18 mouse cellular contexts compared by ENCODE assay signal in genomic region chr19:17860351-17861014, GRCm38 (mm10). TPM values are rescaled to one million over a fixed set of nuclear protein-coding genes. Genes with fewer than 3 reads are reported as not detected.
DNase-seq lines count a peak whose midpoint lies in the region; ATAC-seq and TF ChIP-seq lines count a peak whose summit lies in the region.
"Had no signal": no experiment of that assay in that cellular context is flagged by ENCODE, and none has a peak within 500 bp of the region (broad histone marks: within the 10 kb centered on the region; RNA-seq: fewer than 3 reads in every experiment).

No protein-coding gene starts in this region.

- ATAC-seq in hindbrain, postnatal 0 days = no peak
- ATAC-seq in hindbrain, embryonic 11.5 days (ENCODE audit: low FRiP score) = no peak
- peak; percentile 35; the same call in 1 of the 2 replicates for ATAC-seq in lung, embryonic 14.5 days (ENCODE audit: insufficient read depth)
- no peak for ATAC-seq in midbrain, embryonic 14.5 days (ENCODE audit: low FRiP score, low TSS enrichment)
- no peak for ATAC-seq in midbrain, embryonic 11.5 days (ENCODE audit: low FRiP score)
- ATAC-seq: hindbrain, embryonic 16.5 days had no signal

- no peak overlapping the region for H3K4me3 ChIP-seq in hindbrain, postnatal 0 days (ENCODE audit: low read length)
- no peak overlapping the region for H3K4me3 ChIP-seq in hindbrain, embryonic 11.5 days (ENCODE audit: low read depth, low read length)
- no peak overlapping the region for H3K4me3 ChIP-seq in lung, embryonic 14.5 days (ENCODE audit: low read depth, low read length)
- no peak overlapping the region for H3K4me3 ChIP-seq in midbrain, embryonic 14.5 days (replicated peaks; ENCODE audit: low read depth, low read length)
- no peak overlapping the region for H3K4me3 ChIP-seq in midbrain, embryonic 11.5 days (ENCODE audit: low read depth, low read length)
- H3K4me3 ChIP-seq: forebrain, embryonic 12.5 days; heart, embryonic 13.5 days; hindbrain, embryonic 12.5 days had no signal

- H3K9me3 ChIP-seq in hindbrain, postnatal 0 days (ENCODE audit: low read length) = no peaks in the 10 kb centered on the region
- H3K9me3 ChIP-seq in hindbrain, embryonic 11.5 days (ENCODE audit: control insufficient read depth, low read length) = no peaks in the 10 kb centered on the region
- H3K9me3 ChIP-seq in lung, embryonic 14.5 days (ENCODE audit: low read depth, low read length) = no peaks in the 10 kb centered on the region
- H3K9me3 ChIP-seq in midbrain, embryonic 14.5 days (ENCODE audit: control insufficient read depth, low read length) = no peaks in the 10 kb centered on the region
- H3K9me3 ChIP-seq in midbrain, embryonic 11.5 days (ENCODE audit: control insufficient read depth, low read length) = no peaks in the 10 kb centered on the region
- H3K9me3 ChIP-seq: forebrain, embryonic 12.5 days; hindbrain, embryonic 12.5 days had no signal

- no peaks in the 10 kb centered on the region for H3K27me3 ChIP-seq in hindbrain, postnatal 0 days (ENCODE audit: insufficient read depth, low read length)
- no peaks in the 10 kb centered on the region for H3K27me3 ChIP-seq in hindbrain, embryonic 11.5 days (ENCODE audit: control insufficient read depth, insufficient read depth, low read length)
- no peaks in the 10 kb centered on the region for H3K27me3 ChIP-seq in lung, embryonic 14.5 days (ENCODE audit: insufficient read depth, low read length)
- H3K27me3 ChIP-seq in midbrain, embryonic 14.5 days (ENCODE audit: control insufficient read depth, insufficient read depth, low read length) = no peaks in the 10 kb centered on the region
- H3K27me3 ChIP-seq in midbrain, embryonic 11.5 days (ENCODE audit: control insufficient read depth, insufficient read depth, low read length) = no peaks in the 10 kb centered on the region
- H3K27me3 ChIP-seq: forebrain, embryonic 12.5 days; heart, embryonic 13.5 days; hindbrain, embryonic 12.5 days had no signal

- no peaks in the 10 kb centered on the region for H3K4me1 ChIP-seq in hindbrain, postnatal 0 days (ENCODE audit: insufficient read depth, low read length)
- no peaks in the 10 kb centered on the region for H3K4me1 ChIP-seq in hindbrain, embryonic 11.5 days (replicated peaks; ENCODE audit: control insufficient read depth, insufficient read depth, low read length)
- peaks cover 5% of the 10 kb centered on the region; the same call in 1 of the 2 replicates for H3K4me1 ChIP-seq in lung, embryonic 14.5 days (ENCODE audit: insufficient read depth)
- 0 out of 2 replicates have a peak, but pooled peaks cover 2% of the 10 kb centered on the region for H3K4me1 ChIP-seq in midbrain, embryonic 14.5 days (ENCODE audit: control insufficient read depth, insufficient read depth, low read length)
- no peaks in the 10 kb centered on the region for H3K4me1 ChIP-seq in midbrain, embryonic 11.5 days (ENCODE audit: control insufficient read depth, insufficient read depth, low read length)
- H3K4me1 ChIP-seq: forebrain, embryonic 12.5 days; hindbrain, embryonic 12.5 days had no signal

- TF ChIP-seq CTCF in hindbrain, postnatal 0 days (IDR thresholded peaks at IDR 0.05; ENCODE audit: low read depth) = no peak
- no peak for TF ChIP-seq CTCF in lung, embryonic 14.5 days (IDR thresholded peaks at IDR 0.05; ENCODE audit: low read depth)

- no peak overlapping the region for H3K27ac ChIP-seq in hindbrain, postnatal 0 days
- no peak overlapping the region for H3K27ac ChIP-seq in hindbrain, embryonic 11.5 days (ENCODE audit: low read depth, low read length)
- H3K27ac ChIP-seq in lung, embryonic 14.5 days (ENCODE audit: low read depth) = no peak overlapping the region
- no peak overlapping the region for H3K27ac ChIP-seq in midbrain, embryonic 14.5 days (replicated peaks; ENCODE audit: low read depth, low read length)
- H3K27ac ChIP-seq in midbrain, embryonic 11.5 days (ENCODE audit: low read depth, low read length) = no peak overlapping the region
- H3K27ac ChIP-seq: forebrain, embryonic 12.5 days; heart, embryonic 13.5 days; hindbrain, embryonic 12.5 days had no signal

- WGBS in hindbrain, postnatal 0 days = 30% methylated on average over 4 of the region's 4 CpGs
- WGBS in hindbrain, embryonic 11.5 days = 79% methylated on average over 4 of the region's 4 CpGs
- 27% methylated on average over 4 of the region's 4 CpGs for WGBS in lung, embryonic 14.5 days
- 80% methylated on average over 4 of the region's 4 CpGs for WGBS in midbrain, embryonic 14.5 days
- 87% methylated on average over 4 of the region's 4 CpGs for WGBS in midbrain, embryonic 11.5 days

- no peak overlapping the region for H3K9ac ChIP-seq in hindbrain, postnatal 0 days (replicated peaks; ENCODE audit: low read length)
- no peak overlapping the region for H3K9ac ChIP-seq in hindbrain, embryonic 11.5 days (ENCODE audit: low read depth, low read length)
- H3K9ac ChIP-seq in lung, embryonic 14.5 days = no peak overlapping the region
- no peak overlapping the region for H3K9ac ChIP-seq in midbrain, embryonic 14.5 days (replicated peaks; ENCODE audit: low read length)
- no peak overlapping the region for H3K9ac ChIP-seq in midbrain, embryonic 11.5 days (ENCODE audit: low read length)
- H3K9ac ChIP-seq: forebrain, embryonic 12.5 days; heart, embryonic 13.5 days; hindbrain, embryonic 12.5 days had no signal

- DNase-seq in hindbrain, postnatal 0 days (ENCODE audit: low spot score) = peak; percentile 15
- no peak for DNase-seq in hindbrain, embryonic 11.5 days (ENCODE audit: low spot score)
- peak; percentile 72 for DNase-seq in lung, embryonic 14.5 days
- DNase-seq in lung, postnatal 14 days = no peak
- DNase-seq in midbrain, embryonic 14.5 days = peak; percentile 24
- DNase-seq in midbrain, embryonic 11.5 days (ENCODE audit: low spot score, missing footprints) = no peak
- no peak for DNase-seq in thymus, postnatal 25 days
- DNase-seq: adrenal gland, adult 2 months; adrenal gland, postnatal 25 days; cerebellum, adult 2 months; cerebellum, postnatal 10 days; gastrocnemius, postnatal 36 days; heart, adult 11 months; heart, postnatal 36 days had no signal

- H3K4me2 ChIP-seq in hindbrain, postnatal 0 days (ENCODE audit: low read depth, low read length) = no peak overlapping the region
- H3K4me2 ChIP-seq in hindbrain, embryonic 11.5 days (replicated peaks; ENCODE audit: low read depth, low read length) = no peak overlapping the region
- no peak overlapping the region for H3K4me2 ChIP-seq in lung, embryonic 14.5 days
- H3K4me2 ChIP-seq in midbrain, embryonic 14.5 days (ENCODE audit: low read length) = no peak overlapping the region
- H3K4me2 ChIP-seq in midbrain, embryonic 11.5 days = no peak overlapping the region
- H3K4me2 ChIP-seq: forebrain, embryonic 12.5 days; heart, embryonic 13.5 days; hindbrain, embryonic 12.5 days had no signal

- no peaks in the 10 kb centered on the region for H3K36me3 ChIP-seq in hindbrain, postnatal 0 days (ENCODE audit: insufficient read depth, low read length)
- H3K36me3 ChIP-seq in hindbrain, embryonic 11.5 days (ENCODE audit: control insufficient read depth, insufficient read depth, low read length) = no peaks in the 10 kb centered on the region
- no peaks in the 10 kb centered on the region for H3K36me3 ChIP-seq in lung, embryonic 14.5 days (ENCODE audit: insufficient read depth)
- no peaks in the 10 kb centered on the region for H3K36me3 ChIP-seq in midbrain, embryonic 14.5 days (ENCODE audit: control insufficient read depth, insufficient read depth, low read length)
- no peaks in the 10 kb centered on the region for H3K36me3 ChIP-seq in midbrain, embryonic 11.5 days (ENCODE audit: control insufficient read depth, insufficient read depth, low read length)
- H3K36me3 ChIP-seq: forebrain, embryonic 12.5 days; heart, embryonic 13.5 days; hindbrain, embryonic 12.5 days had no signal

RNA-seq across cellular contexts. Expression of gene Pcsk5, which starts 23.1 kb away (rescaled TPM):
- 16.2 and 16.7 TPM in 2 replicates for total RNA-seq in hindbrain, postnatal 0 days (2014; rRNA removed)
- polyA plus RNA-seq in hindbrain, postnatal 0 days (2015; fragmentation: Nextera tagmentation; extraction: Ambion mirVana) = 12.4 and 13.7 TPM in 2 replicates
- 5.3 and 6.0 TPM in 2 replicates for polyA plus RNA-seq in hindbrain, embryonic 11.5 days (2014; fragmentation: Nextera tagmentation; extraction: Ambion mirVana)
- 19.0 and 21.7 TPM in 2 replicates for polyA plus RNA-seq in lung, embryonic 14.5 days (2014; fragmentation: Nextera tagmentation; extraction: Ambion mirVana)
- polyA plus RNA-seq in midbrain, embryonic 14.5 days (2014; fragmentation: Nextera tagmentation; extraction: Ambion mirVana) = 6.9 and 7.9 TPM in 2 replicates
- polyA plus RNA-seq in midbrain, embryonic 11.5 days (2014; fragmentation: Nextera tagmentation; extraction: Ambion mirVana) = 6.5 and 6.9 TPM in 2 replicates

Comparison
In these comparisons a context has a peak if more than half of its experiments do, and no peak if none do; other contexts are left out.
1. DNase-seq: peak in hindbrain, postnatal 0 days (single experiment), lung, embryonic 14.5 days (single experiment) and midbrain, embryonic 14.5 days (single experiment); none in hindbrain, embryonic 11.5 days (single experiment), lung, postnatal 14 days (single experiment), midbrain, embryonic 11.5 days (single experiment) and thymus, postnatal 25 days (single experiment).